Mouse (Mus musculus) heart, embryonic 10.5 days (tissue): ENCODE measurements around the gene Prkd2. TPM values are rescaled to one million over a fixed set of nuclear protein-coding genes. Genes with fewer than 3 reads are reported as not detected.

Experiments
- DNase-seq: peaks from one replicate; pipeline ENCODE4 v3.0.0-alpha.2; 2017; ENCODE audit warnings: low spot score
- H3K27ac ChIP-seq: fragments of 300-500 bp; sonication (generic); 2 replicates; pipeline ENCODE4 v1.5.1; 2016; ENCODE audit warnings: mild to moderate bottlenecking
- H3K27me3 ChIP-seq: fragments of 300-500 bp; sonication (generic); 2 replicates; pipeline ENCODE4 v1.6.1; 2016; ENCODE audit warnings: mild to moderate bottlenecking; ENCODE audit not compliant: poor library complexity, insufficient read depth, severe bottlenecking
- H3K36me3 ChIP-seq: fragments of 300-500 bp; sonication (generic); 2 replicates; pipeline ENCODE4 v1.6.1; 2016; ENCODE audit warnings: mild to moderate bottlenecking, moderate library complexity
- H3K4me1 ChIP-seq: fragments of 300-500 bp; sonication (generic); 2 replicates; pipeline ENCODE4 v1.6.1; 2016; ENCODE audit warnings: mild to moderate bottlenecking
- H3K4me3 ChIP-seq: fragments of 300-500 bp; sonication (generic); 2 replicates; pipeline ENCODE4 v1.5.1; 2016; ENCODE audit warnings: mild to moderate bottlenecking, moderate library complexity
- H3K9me3 ChIP-seq: fragments of 300-500 bp; sonication (generic); 2 replicates; pipeline ENCODE4 v1.6.1; 2016; ENCODE audit warnings: mild to moderate bottlenecking, moderate library complexity
- WGBS: fragments of 180-500 bp; shearing (Covaris S2); methylation state at CpG from one replicate; pipeline ENCODE4 v1.1.7; 2016; 5-methylcytosine and 5-hydroxymethylcytosine counted together
- polyA plus RNA-seq: library from polyadenylated mRNA; unstranded; fragments of >200 nt; fragmentation: Nextera tagmentation; extraction: Ambion mirVana; gene quantifications from 2 replicates; pipeline ENCODE4 v1.2.1, GENCODE M21; 2016

The Prkd2 gene
- polyA plus RNA-seq, 1 experiment from 2014 or later = 8.9 TPM

GRCm38 (mm10) chr7:16816078-16816474 lies 26.6 kb upstream of the Prkd2 start:
- DNase-seq = peak; percentile 83
- Histone ChIP-seq H3K27ac (peak overlapping the region; percentile 100), H3K27me3 (peaks cover 23% of the 10 kb centered on the region), H3K36me3 (peaks cover 22% of the 10 kb centered on the region), H3K4me1 (peaks cover 57% of the 10 kb centered on the region), H3K4me3 (peak overlapping the region; percentile 100), H3K9me3 (no peaks in the 10 kb centered on the region)
- WGBS = under 1% methylated on average over 51 of the region's 55 CpGs

GRCm38 (mm10) chr7:16816475-16817122 lies 26.1 kb upstream of the Prkd2 start, which contains the start of gene Fkrp:
Fkrp (minus strand) TSS chr7:16816732.
- Histone ChIP-seq H3K36me3 (peaks cover 22% of the 10 kb centered on the region), H3K9me3 (no peaks in the 10 kb centered on the region), H3K27ac (peak within 1 kb of the TSS; percentile 100), H3K4me3 (peak within 1 kb of the TSS; percentile 100), H3K4me1 (peaks cover 57% of the 10 kb centered on the region), H3K27me3 (peaks cover 18% of the 10 kb centered on the region)
- DNase-seq = no peak
- under 1% methylated on average over 64 of the region's 64 CpGs for WGBS

- WGBS = 72% methylated on average over 3 of the region's 3 CpGs
- Histone ChIP-seq H3K9me3 (no peaks in the 10 kb centered on the region), H3K27me3 (peaks cover 7% of the 10 kb centered on the region; the same call in 1 of the 2 replicates), H3K36me3 (peaks cover 28% of the 10 kb centered on the region), H3K4me3 (peak overlapping the region; percentile 100), H3K4me1 (peaks cover 63% of the 10 kb centered on the region), H3K27ac (no peak overlapping the region)
- no peak for DNase-seq
These were observed 25.0 kb upstream of the Prkd2 start for GRCm38 (mm10) chr7:16817693-16818092.

GRCm38 (mm10) chr7:16819794-16820193 lies 22.9 kb upstream of the Prkd2 start:
- Histone ChIP-seq H3K4me3 (no peak overlapping the region), H3K9me3 (no peaks in the 10 kb centered on the region), H3K27ac (peak overlapping the region; percentile 10), H3K4me1 (peaks cover 78% of the 10 kb centered on the region), H3K36me3 (peaks cover 29% of the 10 kb centered on the region), H3K27me3 (no peaks in the 10 kb centered on the region)
- 40% methylated on average over 5 of the region's 5 CpGs for WGBS
- no peak for DNase-seq

- no peak for DNase-seq
- Histone ChIP-seq H3K36me3 (peaks cover 34% of the 10 kb centered on the region), H3K27me3 (no peaks in the 10 kb centered on the region), H3K4me1 (peaks cover 77% of the 10 kb centered on the region), H3K4me3 (no peak overlapping the region), H3K9me3 (no peaks in the 10 kb centered on the region), H3K27ac (peak overlapping the region; percentile 10)
- WGBS = 60% methylated on average over 5 of the region's 5 CpGs
These were observed 22.4 kb upstream of the Prkd2 start for GRCm38 (mm10) chr7:16820271-16820763.

GRCm38 (mm10) chr7:16821091-16821490 lies 21.6 kb upstream of the Prkd2 start:
- 31% methylated on average over 3 of the region's 3 CpGs for WGBS
- no peaks in the 10 kb centered on the region for H3K27me3 ChIP-seq
- DNase-seq = no peak
- no peaks in the 10 kb centered on the region for H3K9me3 ChIP-seq
- peaks cover 75% of the 10 kb centered on the region for H3K4me1 ChIP-seq
- H3K36me3 ChIP-seq = peaks cover 42% of the 10 kb centered on the region
- H3K4me3 ChIP-seq = no peak overlapping the region
- H3K27ac ChIP-seq = peak overlapping the region; percentile 67; the same call in 1 of the 2 replicates

GRCm38 (mm10) chr7:16821669-16822101 lies 21.0 kb upstream of the Prkd2 start:
- Histone ChIP-seq H3K27me3 (no peaks in the 10 kb centered on the region), H3K27ac (no peak overlapping the region), H3K36me3 (peaks cover 47% of the 10 kb centered on the region), H3K4me1 (peaks cover 80% of the 10 kb centered on the region), H3K9me3 (no peaks in the 10 kb centered on the region), H3K4me3 (no peak overlapping the region)
- WGBS = 75% methylated on average over 4 of the region's 4 CpGs
- no peak for DNase-seq

GRCm38 (mm10) chr7:16823734-16824133 lies 19.0 kb upstream of the Prkd2 start:
- H3K27me3 ChIP-seq = no peaks in the 10 kb centered on the region

GRCm38 (mm10) chr7:16825785-16826184 lies 16.9 kb upstream of the Prkd2 start:
- WGBS = 81% methylated on average over 10 of the region's 10 CpGs
- no peak for DNase-seq
- H3K27me3 ChIP-seq = no peaks in the 10 kb centered on the region
- no peak overlapping the region for H3K27ac ChIP-seq
- H3K36me3 ChIP-seq = peaks cover 86% of the 10 kb centered on the region
- H3K4me3 ChIP-seq = no peak overlapping the region
- H3K9me3 ChIP-seq = no peaks in the 10 kb centered on the region
- H3K4me1 ChIP-seq = peaks cover 45% of the 10 kb centered on the region

More at GRCm38 (mm10) chr7:16823734-16824133, 19.0 kb upstream of the Prkd2 start:
- peak overlapping the region; percentile 30; the same call in 1 of the 2 replicates for H3K27ac ChIP-seq
- peaks cover 66% of the 10 kb centered on the region for H3K36me3 ChIP-seq
- WGBS = 48% methylated on average over 5 of the region's 5 CpGs
- H3K9me3 ChIP-seq = no peaks in the 10 kb centered on the region
- 0 out of 2 replicates have a peak overlapping the region, but pooled peaks have one; percentile 4 for H3K4me3 ChIP-seq
- peaks cover 64% of the 10 kb centered on the region for H3K4me1 ChIP-seq
- no peak for DNase-seq

- Histone ChIP-seq H3K27ac (0 out of 2 replicates have a peak overlapping the region, but pooled peaks have one; percentile 31), H3K36me3 (peaks cover 94% of the 10 kb centered on the region), H3K4me3 (no peak overlapping the region), H3K4me1 (peaks cover 37% of the 10 kb centered on the region), H3K27me3 (no peaks in the 10 kb centered on the region), H3K9me3 (no peaks in the 10 kb centered on the region)
- whole genome bisulfite sequencing = 58% methylated on average over 5 of the region's 5 CpGs
- no peak for DNase-seq
These were observed 16.1 kb upstream of the Prkd2 start for GRCm38 (mm10) chr7:16826571-16826970.

- WGBS = 81% methylated on average over 4 of the region's 4 CpGs
- H3K27ac ChIP-seq = no peak overlapping the region
- peaks cover 30% of the 10 kb centered on the region for H3K4me1 ChIP-seq
- no peaks in the 10 kb centered on the region for H3K9me3 ChIP-seq
- H3K4me3 ChIP-seq = no peak overlapping the region
- H3K27me3 ChIP-seq = no peaks in the 10 kb centered on the region
- H3K36me3 ChIP-seq = peaks cover 99% of the 10 kb centered on the region
- no peak for DNase-seq
These were observed 15.4 kb upstream of the Prkd2 start for GRCm38 (mm10) chr7:16827274-16827673.

- no peak overlapping the region for H3K4me3 ChIP-seq
- peaks cover 98% of the 10 kb centered on the region for H3K36me3 ChIP-seq
- H3K4me1 ChIP-seq = peaks cover 10% of the 10 kb centered on the region
- H3K27me3 ChIP-seq = no peaks in the 10 kb centered on the region
- DNase-seq = no peak
- 81% methylated on average over 9 of the region's 9 CpGs for WGBS
- no peak overlapping the region for H3K27ac ChIP-seq
- no peaks in the 10 kb centered on the region for H3K9me3 ChIP-seq
These were observed 12.3 kb upstream of the Prkd2 start for GRCm38 (mm10) chr7:16830449-16830848.

- no peak for DNase-seq
- H3K9me3 ChIP-seq = no peaks in the 10 kb centered on the region
- no peak overlapping the region for H3K4me3 ChIP-seq
- peaks cover 20% of the 10 kb centered on the region for H3K4me1 ChIP-seq
- WGBS = 88% methylated on average over 18 of the region's 18 CpGs
- no peaks in the 10 kb centered on the region for H3K27me3 ChIP-seq
- H3K27ac ChIP-seq = no peak overlapping the region
- peaks cover 74% of the 10 kb centered on the region for H3K36me3 ChIP-seq
These were observed 4.5 kb upstream of the Prkd2 start for GRCm38 (mm10) chr7:16837916-16838803.
